Mouse (Mus musculus): ENCODE results near the gene Ddah2.

Gene Ddah2

GRCm38 (mm10) chr17:35058911-35059892, at the start of gene Ddah2:
Ddah2 (plus strand) TSS chr17:35059035.
- DNase-seq (ENCODE audit: extremely low read depth, low read depth, low spot score) = no peak

GRCm38 (mm10) chr17:35009586-35009985, 49.2 kb upstream of the Ddah2 start:
- no peak for DNase-seq (ENCODE audit: extremely low read depth, low read depth, low spot score)

DNA sequence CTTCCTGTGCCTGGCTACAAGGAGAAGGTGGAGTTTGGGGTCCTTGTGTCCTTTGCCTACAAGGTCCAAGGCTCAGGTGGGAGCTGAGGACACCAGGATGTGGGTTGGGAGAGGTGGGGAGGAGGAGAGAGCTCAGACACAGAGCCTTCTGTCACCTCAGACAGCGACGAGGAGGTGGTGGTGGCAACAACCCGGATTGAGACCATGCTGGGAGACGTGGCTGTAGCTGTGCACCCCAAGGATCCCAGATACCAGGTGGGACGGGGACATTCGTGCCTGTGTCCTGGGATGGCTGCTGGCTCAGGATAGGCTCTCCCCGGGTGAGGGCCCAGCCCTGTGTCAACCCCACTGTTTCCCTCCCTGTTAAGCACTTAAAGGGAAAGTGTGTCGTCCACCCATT, 47.4 kb upstream of the Ddah2 start:
- DNase-seq (ENCODE audit: extremely low read depth, low read depth, low spot score) = no peak

DNA sequence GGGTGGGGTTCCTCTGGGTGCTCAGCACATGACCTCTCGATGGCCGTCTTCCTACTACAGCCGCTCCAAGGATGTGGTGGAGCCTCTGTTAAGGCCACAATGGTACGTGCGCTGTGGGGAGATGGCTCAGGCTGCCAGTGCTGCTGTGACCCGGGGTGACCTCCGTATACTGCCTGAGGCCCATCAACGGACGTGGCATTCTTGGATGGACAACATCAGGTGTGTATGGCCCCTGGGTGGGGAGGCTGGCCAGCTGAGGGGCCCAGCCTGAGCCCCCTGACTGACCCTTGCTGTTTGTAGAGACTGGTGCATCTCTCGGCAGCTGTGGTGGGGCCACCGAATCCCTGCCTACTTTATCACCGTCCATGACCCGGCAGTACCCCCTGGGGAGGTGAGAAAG, 46.4 kb upstream of the Ddah2 start:
- DNase-seq (ENCODE audit: extremely low read depth, low read depth, low spot score) = no peak

DNA sequence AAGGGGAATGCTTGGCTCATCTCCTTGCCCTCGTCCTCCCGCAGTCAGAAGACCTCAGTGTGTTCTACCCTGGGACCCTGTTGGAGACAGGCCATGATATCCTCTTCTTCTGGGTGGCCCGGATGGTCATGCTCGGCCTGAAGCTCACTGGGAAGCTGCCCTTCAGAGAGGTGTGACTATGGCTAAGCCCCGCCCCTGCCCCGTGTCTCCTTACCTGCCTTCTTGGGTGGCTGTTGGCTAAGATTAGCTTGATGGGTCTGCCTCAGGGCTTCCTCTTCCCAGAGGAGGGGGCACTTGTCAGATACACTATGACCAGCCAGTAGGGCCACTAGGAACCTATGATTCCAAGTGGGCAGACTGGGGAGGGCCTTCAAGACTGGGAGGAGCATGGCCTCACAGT, 45.6 kb upstream of the Ddah2 start:
- no peak for DNase-seq (ENCODE audit: extremely low read depth, low read depth, low spot score)

DNA sequence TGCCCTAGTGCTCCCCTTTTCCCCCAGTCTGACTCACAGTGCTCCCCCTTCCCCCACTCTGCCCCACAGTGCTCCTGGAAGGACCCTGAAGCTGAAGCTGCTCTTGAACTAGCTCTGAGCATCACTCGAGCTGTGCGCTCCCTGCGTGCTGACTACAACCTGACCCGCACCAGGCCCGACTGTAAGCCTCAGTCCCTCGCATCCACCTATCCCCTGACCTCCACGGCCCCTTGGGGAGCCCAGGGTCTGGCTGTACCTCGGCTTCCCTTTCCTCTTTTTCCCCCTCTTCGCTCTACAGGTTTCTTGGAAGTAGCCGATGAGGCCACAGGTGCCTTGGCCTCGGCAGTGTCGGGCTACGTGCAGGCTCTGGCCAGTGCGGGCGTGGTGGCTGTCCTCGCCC, 43.5 kb upstream of the Ddah2 start:
- DNase-seq (ENCODE audit: extremely low read depth, low read depth, low spot score) = no peak

DNA sequence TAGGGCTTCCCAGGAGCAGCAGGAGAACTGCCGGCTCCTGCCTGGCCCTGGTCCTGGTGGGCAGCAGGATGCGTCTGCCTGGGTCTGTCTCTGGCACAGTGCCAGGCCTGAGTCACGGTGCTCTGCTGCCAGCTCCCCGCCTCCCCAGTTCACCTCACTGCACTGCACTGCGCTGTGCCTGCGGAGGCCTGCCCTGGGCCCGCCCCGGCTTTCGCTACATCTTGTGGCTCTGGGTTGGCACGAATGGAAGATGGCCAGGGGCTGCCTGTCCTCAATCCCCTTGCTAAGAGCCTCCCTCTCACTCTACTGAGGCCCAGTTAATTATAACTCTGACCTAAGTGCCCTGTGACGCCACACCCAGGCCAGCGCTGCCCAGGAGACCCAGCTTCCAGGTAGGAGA, 42.5 kb upstream of the Ddah2 start, which contains the start of gene Vwa7:
Gene Vwa7 (plus strand): TSS at position 204 of the 400 bp plus-strand sequence.
- no peak for DNase-seq (ENCODE audit: extremely low read depth, low read depth, low spot score)

GRCm38 (mm10) chr17:35016791-35017705, 41.8 kb upstream of the Ddah2 start:
- no peak for DNase-seq (ENCODE audit: extremely low read depth, low read depth, low spot score)

DNA sequence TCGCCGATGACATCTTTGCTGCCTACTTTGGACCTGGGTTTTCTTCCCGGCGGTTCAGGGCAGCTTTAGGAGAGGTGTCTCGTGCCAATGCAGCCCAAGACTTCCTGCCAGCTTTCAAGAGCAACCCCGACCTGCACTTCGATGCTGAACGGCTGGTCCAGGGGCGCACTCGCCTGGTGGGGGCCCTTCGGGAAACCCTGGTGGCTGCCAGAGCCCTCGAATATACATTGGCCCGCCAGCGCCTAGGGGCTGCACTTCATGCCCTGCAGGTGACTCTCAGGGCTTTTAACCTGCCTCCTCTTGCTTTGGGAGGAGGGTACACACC, 41.2 kb upstream of the Ddah2 start:
- DNase-seq (ENCODE audit: extremely low read depth, low read depth, low spot score) = no peak

- DNase-seq (ENCODE audit: extremely low read depth, low read depth, low spot score) = no peak
These were observed 40.7 kb upstream of the Ddah2 start for GRCm38 (mm10) chr17:35018171-35018570.

- no peak for DNase-seq (ENCODE audit: extremely low read depth, low read depth, low spot score)
These were observed 38.9 kb upstream of the Ddah2 start for GRCm38 (mm10) chr17:35019894-35020293.

DNA sequence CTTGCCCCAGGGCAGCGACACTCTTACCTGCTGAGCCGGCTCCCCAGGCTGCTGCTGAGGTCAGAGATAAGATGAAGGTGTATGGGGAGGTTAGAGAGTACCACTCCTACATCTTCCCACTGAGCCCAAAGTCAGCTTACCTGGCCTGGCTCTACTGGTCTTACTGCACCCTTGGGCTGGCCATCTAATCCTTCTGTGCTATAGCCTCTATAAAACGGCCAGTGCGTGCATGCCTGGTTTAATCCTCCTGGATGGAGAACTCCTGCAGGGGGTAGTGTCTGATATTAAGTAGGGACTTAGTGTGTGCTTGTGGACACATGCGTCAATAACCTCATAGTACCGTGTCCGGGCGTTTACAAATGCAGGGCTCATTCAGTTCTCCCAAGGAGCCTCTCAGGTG, 38.3 kb upstream of the Ddah2 start:
- DNase-seq (ENCODE audit: extremely low read depth, low read depth, low spot score) = peak; percentile 82

DNA sequence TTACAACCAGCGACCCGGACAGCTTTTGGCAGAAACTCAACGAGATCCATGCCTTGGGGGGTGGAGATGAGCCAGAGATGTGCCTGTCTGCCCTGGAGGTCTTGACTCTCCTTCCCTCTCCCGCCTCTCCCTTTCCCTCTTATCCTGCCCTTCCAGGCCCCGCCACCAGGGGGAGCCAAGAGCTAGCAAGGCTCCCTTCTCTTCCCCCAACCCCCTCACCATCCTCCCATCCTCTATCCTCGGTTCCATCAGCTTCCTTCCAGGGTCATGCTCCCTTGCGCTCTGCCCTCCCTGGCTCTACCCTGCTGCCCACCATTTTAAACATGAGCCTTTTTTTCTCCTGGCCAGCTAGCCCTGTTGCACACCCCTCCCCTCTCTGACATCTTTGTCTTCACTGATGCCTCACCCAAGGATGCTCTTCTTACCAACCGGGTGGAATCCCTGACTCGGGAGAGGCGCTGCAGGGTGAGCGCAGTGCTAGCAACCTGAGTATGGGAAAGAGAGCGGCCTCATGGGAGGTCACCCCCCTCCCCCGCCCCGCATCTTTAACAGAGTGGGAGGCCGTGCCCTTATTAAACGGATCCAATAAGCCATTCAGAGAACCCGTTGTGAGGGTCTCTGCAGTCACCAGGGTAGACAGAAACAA, 37.5 kb upstream of the Ddah2 start:
- DNase-seq (ENCODE audit: extremely low read depth, low read depth, low spot score) = no peak

DNA sequence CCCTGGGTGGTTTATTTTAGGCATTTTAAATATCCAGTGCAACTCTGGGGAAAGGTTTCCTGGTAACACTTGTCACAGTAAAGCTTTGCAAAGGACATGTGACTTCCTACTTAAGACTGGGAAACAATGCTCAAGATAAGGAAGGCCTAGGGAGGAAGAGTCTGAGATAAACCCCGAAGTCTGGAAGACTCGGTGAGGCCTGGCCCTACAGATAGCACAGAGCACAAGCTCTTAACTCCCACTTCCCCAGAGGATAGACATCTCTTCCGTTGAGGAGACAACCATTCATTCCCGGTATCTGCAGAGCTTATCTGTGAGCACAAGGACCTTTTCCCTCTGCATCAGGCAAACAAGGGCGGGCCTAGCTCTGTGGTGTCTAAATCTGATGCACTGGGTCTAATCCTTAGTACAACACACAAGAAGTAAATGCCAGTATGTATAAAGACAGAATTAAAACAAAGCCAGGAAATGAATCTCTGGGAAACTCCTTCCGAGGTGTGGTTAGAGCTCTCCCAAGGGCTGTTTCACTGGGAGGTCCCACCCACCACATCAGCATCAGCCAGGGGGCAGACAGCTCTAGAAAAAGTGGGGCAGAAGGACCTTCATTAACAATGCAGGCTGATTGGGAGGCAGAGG, 36.9 kb upstream of the Ddah2 start:
- DNase-seq (ENCODE audit: extremely low read depth, low read depth, low spot score) = no peak

DNA sequence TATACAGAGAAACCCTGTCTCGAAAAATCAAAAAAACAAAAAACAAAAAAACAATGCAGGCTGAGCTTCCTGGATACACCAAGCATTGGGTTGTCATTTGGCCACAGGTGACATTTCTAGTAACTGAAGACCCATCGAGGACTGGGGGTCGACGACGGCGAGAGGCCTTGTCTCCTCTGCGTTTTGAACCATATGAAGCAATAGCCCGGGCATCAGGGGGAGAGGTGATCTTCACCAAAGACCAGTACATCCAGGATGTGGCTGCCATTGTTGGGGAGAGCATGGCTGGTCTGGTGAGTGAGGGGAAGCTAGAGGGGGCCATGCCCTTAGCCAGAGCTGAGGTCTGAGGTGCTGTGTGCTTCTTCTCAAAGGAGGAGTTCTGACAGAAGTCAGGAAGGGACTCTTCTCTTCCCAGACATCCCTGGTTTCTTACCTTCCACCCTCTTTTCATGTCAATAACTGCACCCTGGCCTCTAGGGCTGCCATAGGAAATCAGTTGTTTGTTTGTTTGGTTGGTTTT, 36.2 kb upstream of the Ddah2 start:
- no peak for DNase-seq (ENCODE audit: extremely low read depth, low read depth, low spot score)

DNA sequence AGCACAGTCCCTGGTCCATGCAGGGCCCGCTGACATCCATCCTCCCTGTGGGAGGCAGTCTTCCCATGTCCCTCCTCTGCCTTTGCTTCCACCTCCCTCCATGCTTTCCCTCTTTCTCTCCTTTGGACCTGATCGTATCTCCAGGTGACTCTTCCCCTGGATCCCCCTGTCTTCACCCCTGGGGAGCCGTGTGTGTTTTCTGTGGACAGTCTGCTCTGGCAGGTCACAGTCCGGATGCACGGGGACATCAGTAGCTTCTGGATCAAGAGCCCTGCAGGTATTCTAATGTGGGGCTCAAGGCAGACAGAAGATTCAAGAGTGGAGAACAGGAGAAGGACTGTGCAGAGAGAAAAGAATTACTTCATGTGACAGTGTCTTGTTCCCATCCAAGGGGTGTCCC, 35.6 kb upstream of the Ddah2 start:
- DNase-seq (ENCODE audit: extremely low read depth, low read depth, low spot score) = no peak

GRCm38 (mm10) chr17:35023756-35024155, 35.1 kb upstream of the Ddah2 start:
- no peak for DNase-seq (ENCODE audit: extremely low read depth, low read depth, low spot score)

GRCm38 (mm10) chr17:35024261-35024660, 34.6 kb upstream of the Ddah2 start:
- no peak for DNase-seq (ENCODE audit: extremely low read depth, low read depth, low spot score)

DNA sequence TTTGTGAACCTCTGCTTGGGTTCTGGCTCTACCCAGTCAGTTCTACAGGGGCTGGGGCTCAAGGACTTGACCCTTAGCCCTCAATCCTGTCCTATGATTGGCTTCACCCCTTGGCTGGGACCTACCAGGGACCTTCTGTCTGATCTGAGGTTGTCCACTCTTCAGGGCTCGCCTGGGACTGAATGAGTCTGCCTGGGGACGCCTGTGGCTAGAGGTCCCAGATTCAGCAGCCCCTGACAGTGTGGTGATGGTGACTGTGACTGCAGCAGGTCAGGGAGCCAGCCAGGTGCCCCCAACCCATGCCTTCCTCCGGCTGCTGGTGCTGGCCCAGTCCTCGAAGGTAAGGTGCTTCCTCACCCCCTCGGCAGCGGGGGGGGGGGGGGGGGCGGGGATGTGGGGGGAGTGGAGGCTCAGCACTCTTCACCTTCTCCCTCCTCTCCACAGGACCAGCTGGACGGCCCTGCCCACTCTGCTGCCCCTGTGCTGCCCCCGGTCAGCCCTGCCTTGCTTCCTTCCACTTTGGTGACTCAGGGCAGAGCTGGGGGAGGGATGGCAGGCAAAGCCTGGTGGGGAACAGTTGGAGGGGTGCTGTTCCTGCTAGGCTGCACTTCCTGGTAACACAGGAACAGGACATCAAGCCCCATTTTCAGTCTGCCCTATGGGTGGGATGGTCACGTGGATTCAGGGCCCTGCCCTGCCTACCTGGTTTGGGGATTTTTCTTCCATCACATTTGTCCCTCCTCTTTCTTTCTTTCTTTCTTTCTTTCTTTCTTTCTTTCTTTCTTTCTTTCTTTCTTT, 33.9 kb upstream of the Ddah2 start:
- no peak for DNase-seq (ENCODE audit: extremely low read depth, low read depth, low spot score)

DNA sequence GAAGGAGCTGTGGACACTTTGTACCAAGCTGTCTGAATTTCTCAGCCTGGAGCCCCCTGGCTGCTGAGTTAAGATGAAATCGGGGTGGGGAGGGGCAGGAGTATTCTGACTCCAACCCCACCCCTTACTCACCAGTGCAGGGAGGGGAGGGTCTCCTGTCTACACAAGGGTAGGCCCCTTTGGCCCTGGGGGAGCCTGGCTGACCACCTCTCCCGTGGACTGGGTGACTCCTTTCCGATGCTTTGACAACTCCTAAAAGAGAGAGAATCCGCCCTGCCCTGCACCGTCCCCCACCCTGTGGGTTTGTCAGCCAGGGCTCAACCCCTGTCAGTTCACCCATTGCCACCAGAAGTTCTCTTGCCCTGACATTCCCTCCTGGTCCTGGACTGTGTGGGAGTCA, 32.6 kb upstream of the Ddah2 start:
- no peak for DNase-seq (ENCODE audit: extremely low read depth, low read depth, low spot score)

Data from fat pad, adult 2 months (tissue).